Mouse (Mus musculus): ENCODE data around the gene C87436. TPM values are rescaled to one million over a fixed set of nuclear protein-coding genes. Genes with fewer than 3 reads are reported as not detected.
A peak's percentile ranks its signal among the peaks of the same experiment; 100 is the strongest.

C87436 gene
- polyA plus RNA-seq, 1 experiment = 15.1 TPM

DNA sequence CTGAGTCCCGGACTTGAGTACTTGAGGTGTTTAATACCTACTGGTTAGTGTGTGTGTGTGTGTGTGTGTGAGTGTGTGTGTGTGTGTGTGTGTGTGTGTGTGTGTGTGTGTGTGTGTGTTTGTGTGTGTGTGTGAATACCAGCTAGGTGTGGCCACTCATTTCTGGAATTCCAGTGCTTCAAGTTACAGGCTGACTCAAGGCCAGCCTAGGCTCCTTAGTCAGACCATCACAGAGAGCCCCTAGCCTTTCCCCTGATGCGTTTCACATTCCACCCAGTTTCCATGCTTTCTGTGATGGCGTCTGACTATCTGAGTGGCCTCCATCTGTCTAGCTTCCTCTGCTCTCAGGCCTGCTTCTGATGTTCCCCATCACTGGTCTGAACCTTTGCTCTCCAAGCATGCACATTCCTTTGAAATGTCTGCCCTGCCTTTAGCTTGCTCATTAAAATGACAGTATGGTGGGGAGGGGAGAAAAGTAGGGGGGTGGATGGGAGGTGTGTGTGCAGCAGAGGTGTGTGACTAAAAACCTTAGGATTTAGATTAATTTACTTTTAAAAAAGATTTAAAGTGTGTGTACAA, 81.7 kb downstream of the C87436 start:
- DNase-seq = peak; percentile 64
- Histone ChIP-seq H3K36me3 (ENCODE audit: control insufficient read depth, insufficient read depth, low read length) (no peaks in the 10 kb centered on the region; the same call in 1 of the 2 replicates), H3K4me3 (ENCODE audit: insufficient read depth, low read depth, low read length) (no peak overlapping the region), H3K27me3 (replicated peaks; ENCODE audit: control insufficient read depth, insufficient read depth, low read length) (no peaks in the 10 kb centered on the region), H3K27ac (ENCODE audit: insufficient read depth, low read depth, low read length) (0 out of 2 replicates have a peak overlapping the region, but pooled peaks have one; percentile 8), H3K4me1 (ENCODE audit: control insufficient read depth, insufficient read depth, low read length) (peaks cover 17% of the 10 kb centered on the region)
- no peak for TF ChIP-seq POLR2A (IDR thresholded peaks at IDR 0.05; ENCODE audit: low read depth, low read length)
- TF ChIP-seq CTCF (conservative IDR thresholded peaks at IDR 0.05; ENCODE audit: insufficient read depth, insufficient read length, low read depth, low read length) = no peak
- 39% methylated on average over 3 of the region's 3 CpGs for WGBS

DNA sequence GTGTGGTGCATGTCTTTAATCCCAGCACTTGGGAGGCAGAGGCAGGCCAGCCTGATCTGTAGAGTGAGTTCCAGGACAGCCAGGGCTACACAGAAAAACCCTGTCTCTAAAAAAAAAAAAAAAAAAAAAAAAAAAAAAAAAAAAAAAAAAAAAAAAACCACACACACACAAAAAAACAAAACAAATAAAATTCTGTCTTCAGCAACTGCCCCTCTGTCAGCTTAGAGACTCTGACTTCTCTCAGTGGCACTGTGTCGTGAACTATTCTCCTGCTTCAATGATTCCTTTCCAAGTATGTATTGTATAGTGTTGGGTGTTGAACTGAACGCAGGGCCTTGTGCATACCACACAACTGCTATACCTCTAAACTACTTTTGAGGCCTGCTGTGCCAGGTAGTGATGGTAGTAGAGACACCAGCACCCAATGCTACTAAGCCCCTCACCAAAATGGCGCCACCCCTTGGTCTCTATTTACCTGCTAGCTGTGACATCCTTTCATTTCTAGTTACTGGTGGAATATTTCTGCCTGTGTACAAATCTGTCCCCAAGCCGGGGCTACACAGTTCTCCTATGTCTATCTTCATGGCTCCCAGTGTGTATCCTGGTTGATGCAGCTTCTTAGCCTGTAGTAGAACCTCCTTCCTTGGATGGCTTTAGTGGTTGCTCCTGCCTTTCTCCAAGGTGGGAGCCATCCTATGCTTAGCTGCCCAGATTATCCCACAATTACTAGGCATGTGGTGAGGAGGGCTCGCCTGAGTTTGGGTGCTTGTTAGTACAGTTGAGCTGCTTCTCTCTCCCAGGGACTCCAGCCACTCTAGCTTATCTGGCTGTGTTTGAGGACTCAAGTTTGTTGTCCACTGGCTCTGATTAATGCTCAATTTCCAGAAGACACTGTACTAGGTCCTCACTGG, 84.1 kb downstream of the C87436 start:
- TF ChIP-seq CTCF (conservative IDR thresholded peaks at IDR 0.05; ENCODE audit: insufficient read depth, insufficient read length, low read depth, low read length) (no peak), POLR2A (IDR thresholded peaks at IDR 0.05; ENCODE audit: low read depth, low read length) (no peak)
- no peak for DNase-seq
- Histone ChIP-seq H3K27ac (ENCODE audit: insufficient read depth, low read depth, low read length) (no peak overlapping the region), H3K27me3 (replicated peaks; ENCODE audit: control insufficient read depth, insufficient read depth, low read length) (no peaks in the 10 kb centered on the region), H3K4me3 (ENCODE audit: insufficient read depth, low read depth, low read length) (no peak overlapping the region), H3K36me3 (ENCODE audit: control insufficient read depth, insufficient read depth, low read length) (no peaks in the 10 kb centered on the region; the same call in 1 of the 2 replicates), H3K4me1 (ENCODE audit: control insufficient read depth, insufficient read depth, low read length) (peaks cover 17% of the 10 kb centered on the region)
- WGBS = 85% methylated on average over 5 of the region's 5 CpGs

Other genes with a start within 250 kb of the C87436 start
- 3.2 and 4.0 TPM in 2 replicates for gene Tgfa, start 243.2 kb upstream of the C87436 start, polyA plus RNA-seq (2012; rRNA removed)
- 19.7 and 20.2 TPM in 2 replicates for gene Fam136a, start 72.7 kb upstream of the C87436 start, polyA plus RNA-seq (2012; rRNA removed)
- gene Snrpg, start 67.1 kb upstream of the C87436 start, polyA plus RNA-seq (2012; rRNA removed) = 35.3 and 82.5 TPM in 2 replicates
- 56.4 and 56.8 TPM in 2 replicates for gene Pcyox1, start 41.2 kb upstream of the C87436 start, polyA plus RNA-seq (2012; rRNA removed)
- 11.5 TPM in 2 replicates for gene Tia1, start 34.2 kb upstream of the C87436 start, polyA plus RNA-seq (2012; rRNA removed)
- 2.9 and 6.7 TPM in 2 replicates for gene Gm44790, start 11.7 kb upstream of the C87436 start, polyA plus RNA-seq (2012; rRNA removed)
- 165 and 166 TPM in 2 replicates for gene Pcbp1, start 87.9 kb downstream of the C87436 start, polyA plus RNA-seq (2012; rRNA removed)
- gene Asprv1, start 189.8 kb downstream of the C87436 start, polyA plus RNA-seq (2012; rRNA removed) = 0.10 and 0.33 TPM in 2 replicates
- 8.7 and 9.9 TPM in 2 replicates for gene Mxd1, start 230.8 kb downstream of the C87436 start, polyA plus RNA-seq (2012; rRNA removed)
- gene Snrnp27, start 246.1 kb downstream of the C87436 start, polyA plus RNA-seq (2012; rRNA removed) = 14.6 and 21.0 TPM in 2 replicates

Measured in kidney, adult 2 months (tissue).